8 mouse cellular contexts compared by ENCODE assay signal in genomic region chr3:130617439-130617898, GRCm38 (mm10). TPM values are rescaled to one million over a fixed set of nuclear protein-coding genes. Genes with fewer than 3 reads are reported as not detected.
DNase-seq lines count a peak whose midpoint lies in the region; ATAC-seq lines count a peak whose summit lies in the region.

TSS of gene Etnppl (plus strand) at chr3:130617448.

- no peaks in the 10 kb centered on the region for H3K36me3 ChIP-seq in heart, embryonic 11.5 days (ENCODE audit: control insufficient read depth, insufficient read depth, low read length)
- no peaks in the 10 kb centered on the region for H3K36me3 ChIP-seq in hindbrain, embryonic 16.5 days (ENCODE audit: control insufficient read depth, insufficient read depth, low read length)
- no peaks in the 10 kb centered on the region for H3K36me3 ChIP-seq in liver, embryonic 13.5 days

- H3K4me3 ChIP-seq in heart, embryonic 11.5 days (ENCODE audit: low read depth, low read length) = peak within 1 kb of the TSS; percentile 27; the same call in 1 of the 2 replicates
- peak within 1 kb of the TSS; percentile 20 for H3K4me3 ChIP-seq in hindbrain, embryonic 16.5 days (ENCODE audit: low read length)
- no peak within 1 kb of the TSS for H3K4me3 ChIP-seq in liver, embryonic 13.5 days (replicated peaks)

- WGBS in heart, embryonic 11.5 days (ENCODE audit: insufficient replicate concordance) = 1% methylated on average over 10 of the region's 10 CpGs
- WGBS in hindbrain, embryonic 16.5 days = 6% methylated on average over 10 of the region's 10 CpGs
- WGBS in liver, embryonic 13.5 days (ENCODE audit: insufficient replicate concordance) = 4% methylated on average over 10 of the region's 10 CpGs

- 0 out of 2 replicates have a peak within 1 kb of the TSS, but pooled peaks have one; percentile 22 for H3K9ac ChIP-seq in heart, embryonic 11.5 days (ENCODE audit: low read depth, low read length)
- no peak within 1 kb of the TSS for H3K9ac ChIP-seq in hindbrain, embryonic 16.5 days (ENCODE audit: low read depth, low read length)
- no peak within 1 kb of the TSS for H3K9ac ChIP-seq in liver, embryonic 13.5 days

- DNase-seq in heart, postnatal 25 days (ENCODE audit: low spot score) = no peak
- DNase-seq in embryo, embryonic 10 days (ENCODE audit: low spot score) = peak; percentile 67
- DNase-seq in liver, embryonic 13.5 days = no peak
- no peak for DNase-seq in right cerebral cortex, postnatal 36 days (ENCODE audit: low spot score in 2 of 2)
- DNase-seq in urinary bladder, postnatal 14 days (ENCODE audit: low spot score) = no peak
- no peak for DNase-seq in ovary, postnatal 10 days (ENCODE audit: low spot score)

- ATAC-seq in heart, embryonic 11.5 days (replicated peaks; ENCODE audit: insufficient number of reproducible peaks, low FRiP score, low TSS enrichment) = 0 out of 2 replicates have a peak, but pooled peaks have one; percentile 31
- no peak for ATAC-seq in hindbrain, embryonic 16.5 days
- no peak for ATAC-seq in liver, embryonic 13.5 days (ENCODE audit: low read depth)

- intact Hi-C loops in heart, postnatal 25 days (cut with DNase I) = no loop called here

- no peaks in the 10 kb centered on the region for H3K9me3 ChIP-seq in heart, embryonic 11.5 days (replicated peaks; ENCODE audit: control insufficient read depth, low read length)
- H3K9me3 ChIP-seq in hindbrain, embryonic 16.5 days (ENCODE audit: control insufficient read depth, low read length) = no peaks in the 10 kb centered on the region
- no peaks in the 10 kb centered on the region for H3K9me3 ChIP-seq in liver, embryonic 13.5 days (replicated peaks)

- H3K27ac ChIP-seq in heart, embryonic 11.5 days (ENCODE audit: low read depth, low read length) = no peak within 1 kb of the TSS
- H3K27ac ChIP-seq in hindbrain, embryonic 16.5 days (ENCODE audit: low read depth, low read length) = no peak within 1 kb of the TSS
- H3K27ac ChIP-seq in liver, embryonic 13.5 days = no peak within 1 kb of the TSS

- peaks cover 3% of the 10 kb centered on the region; the same call in 1 of the 2 replicates for H3K27me3 ChIP-seq in heart, embryonic 11.5 days (ENCODE audit: control insufficient read depth, insufficient read depth, low read length)
- no peaks in the 10 kb centered on the region for H3K27me3 ChIP-seq in hindbrain, embryonic 16.5 days (replicated peaks; ENCODE audit: control insufficient read depth, insufficient read depth, low read length)
- H3K27me3 ChIP-seq in liver, embryonic 13.5 days = 0 out of 2 replicates have a peak, but pooled peaks cover 4% of the 10 kb centered on the region

- peaks cover 4% of the 10 kb centered on the region; the same call in 1 of the 2 replicates for H3K4me1 ChIP-seq in heart, embryonic 11.5 days (ENCODE audit: control insufficient read depth, insufficient read depth, low read length)
- peaks cover 5% of the 10 kb centered on the region; the same call in 1 of the 2 replicates for H3K4me1 ChIP-seq in hindbrain, embryonic 16.5 days (ENCODE audit: control insufficient read depth, insufficient read depth, low read depth, low read length)
- H3K4me1 ChIP-seq in liver, embryonic 13.5 days (replicated peaks) = no peaks in the 10 kb centered on the region

- H3K4me2 ChIP-seq in heart, embryonic 11.5 days = peak within 1 kb of the TSS; percentile 69
- H3K4me2 ChIP-seq in hindbrain, embryonic 16.5 days (ENCODE audit: low read length) = peak within 1 kb of the TSS; percentile 55
- peak within 1 kb of the TSS; percentile 24 for H3K4me2 ChIP-seq in liver, embryonic 13.5 days

RNA-seq across cellular contexts. Expression of gene Etnppl, which starts in this region (rescaled TPM):
- polyA plus RNA-seq in heart, embryonic 11.5 days (2014; fragmentation: Nextera tagmentation; extraction: Ambion mirVana) = not detected in 2 replicates
- not detected for total RNA-seq in heart, postnatal 25 days (2021)
- 0.10 TPM in 1 of 2 replicates, not detected in the other for polyA plus RNA-seq in hindbrain, embryonic 16.5 days (2015; fragmentation: Nextera tagmentation; extraction: Ambion mirVana)
- polyA plus RNA-seq in liver, embryonic 13.5 days (2015; fragmentation: Nextera tagmentation; extraction: Ambion mirVana) = not detected in 2 replicates

Comparison
In these comparisons a context has a peak if more than half of its experiments do, and no peak if none do; other contexts are left out.
1. Peak in ATAC-seq, H3K4me3 ChIP-seq, H3K9ac ChIP-seq and H3K4me2 ChIP-seq in heart, embryonic 11.5 days; RNA of the gene not detected or under 1 TPM.